Mouse (Mus musculus) megakaryocyte, embryonic 14.5 days (primary cell): ENCODE results near the gene Wbp2.

Experiments
- FLI1 ChIP-seq: IDR thresholded peaks from 2 replicates; pipeline ENCODE4 v1.6.1; 2012; ENCODE audit warnings: low read length, inconsistent platforms, mixed read lengths
- GATA1 ChIP-seq: IDR thresholded peaks from 3 replicates; pipeline ENCODE4 v1.6.1; 2012; ENCODE audit warnings: mixed read lengths, low read length, inconsistent platforms, borderline replicate concordance

- TF ChIP-seq FLI1 (no peak), GATA1 (no peak)
These were observed 30.4 kb upstream of the Wbp2 start for GRCm38 (mm10) chr11:116117241-116117640.
